Mouse (Mus musculus) stomach, postnatal 0 days (tissue): ENCODE data around the gene Nsun2. TPM values are rescaled to one million over a fixed set of nuclear protein-coding genes. Genes with fewer than 3 reads are reported as not detected.
A peak's percentile ranks its signal among the peaks of the same experiment; 100 is the strongest.
"Not testable (repeated sequence)": the region's sequence is repeated elsewhere in the genome, so short reads cannot be mapped to it uniquely, and the experiment has no call there.

Source experiments
- ATAC-seq: fragments of 200-750 bp; cut with Nextera tagmentation; 2 replicates; pipeline ENCODE4 v1.8.0; 2017; ENCODE audit not compliant: low FRiP score, low TSS enrichment
- DNase-seq: peaks from one replicate; pipeline ENCODE4 v3.0.0-alpha.2; 2016; ENCODE audit warnings: low spot score
- H3K27ac ChIP-seq: fragments of 300-500 bp; sonication (generic); replicated peaks from 2 replicates; pipeline ENCODE4 v1.5.1; 2014; ENCODE audit warnings: mild to moderate bottlenecking, control low read depth
- H3K27me3 ChIP-seq: fragments of 300-500 bp; sonication (generic); 2 replicates; pipeline ENCODE4 v1.6.1; 2014; ENCODE audit warnings: low read length; ENCODE audit not compliant: control insufficient read depth, insufficient read depth
- H3K36me3 ChIP-seq: fragments of 300-500 bp; sonication (generic); 2 replicates; pipeline ENCODE4 v1.6.1; 2014; ENCODE audit warnings: low read length, mixed read lengths; ENCODE audit not compliant: control insufficient read depth, insufficient read depth
- H3K4me1 ChIP-seq: fragments of 300-500 bp; sonication (generic); replicated peaks from 2 replicates; pipeline ENCODE4 v1.6.1; 2014; ENCODE audit warnings: antibody characterized with exemption; ENCODE audit not compliant: control insufficient read depth, insufficient read depth
- H3K4me2 ChIP-seq: fragments of 300-500 bp; sonication (generic); replicated peaks from 2 replicates; pipeline ENCODE4 v1.6.1; 2014; ENCODE audit warnings: low read depth, mild to moderate bottlenecking, control low read depth, moderate library complexity
- H3K4me3 ChIP-seq: fragments of 300-500 bp; sonication (generic); 2 replicates; pipeline ENCODE4 v1.5.1; 2014; ENCODE audit warnings: low read depth, low read length, control low read depth
- H3K9ac ChIP-seq: fragments of 300-500 bp; sonication (generic); 2 replicates; pipeline ENCODE4 v1.6.1; 2014; ENCODE audit warnings: mild to moderate bottlenecking, low read length, control low read depth, mixed read lengths
- H3K9me3 ChIP-seq: fragments of 300-500 bp; sonication (generic); 2 replicates; pipeline ENCODE4 v1.6.1; 2016; ENCODE audit warnings: low read length; ENCODE audit not compliant: control insufficient read depth
- CTCF ChIP-seq: IDR thresholded peaks from 2 replicates; pipeline ENCODE4 v1.5.1; 2016; ENCODE audit warnings: antibody characterized with exemption, low read depth, mild to moderate bottlenecking, moderate library complexity
- EP300 ChIP-seq: optimal IDR thresholded peaks from 2 replicates; pipeline ENCODE3; 2016; ENCODE audit warnings: antibody characterized with exemption
- WGBS: fragments of 180-500 bp; shearing (Covaris S2); extraction: QIAGEN DNeasy Blood & Tissue Kit; methylation state at CpG from one replicate; pipeline ENCODE4 v1.1.7; 2014; 5-methylcytosine and 5-hydroxymethylcytosine counted together
- polyA plus RNA-seq: library from polyadenylated mRNA; unstranded; fragments of >200 nt; fragmentation: Nextera tagmentation; extraction: Ambion mirVana; gene quantifications from 2 replicates; pipeline ENCODE4 v1.2.1, GENCODE M21; 2015

The Nsun2 gene
- polyA plus RNA-seq, 1 experiment from 2014 or later = 68.6 TPM

DNA sequence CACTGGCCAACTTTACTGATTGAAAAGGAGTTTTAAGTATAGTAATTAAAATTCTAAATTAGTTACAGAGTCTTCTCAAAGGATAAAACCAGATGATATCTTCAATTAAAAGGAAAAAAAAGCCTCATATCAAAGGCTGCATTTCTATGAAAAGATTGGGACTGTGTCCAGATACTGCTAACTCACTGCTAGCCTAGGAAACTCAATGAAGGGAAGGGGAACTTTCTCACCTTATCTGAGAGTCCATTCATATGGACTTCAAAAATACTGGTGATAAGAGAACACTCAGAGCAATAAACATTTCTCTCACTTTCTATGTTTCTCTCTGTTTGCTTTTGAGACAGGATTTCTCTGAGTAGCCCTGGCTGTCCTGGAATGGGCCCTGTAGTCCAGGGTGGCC, 31.0 kb downstream of the Nsun2 start:
- Histone ChIP-seq H3K4me1 (peaks cover 4% of the 10 kb centered on the region), H3K27me3 (no peaks in the 10 kb centered on the region), H3K4me3 (no peak overlapping the region), H3K9me3 (no peaks in the 10 kb centered on the region), H3K27ac (no peak overlapping the region), H3K9ac (no peak overlapping the region), H3K4me2 (no peak overlapping the region), H3K36me3 (no peaks in the 10 kb centered on the region)
- ATAC-seq = no peak
- DNase-seq = no peak
- TF ChIP-seq EP300 = no peak
- no peak for TF ChIP-seq CTCF

DNA sequence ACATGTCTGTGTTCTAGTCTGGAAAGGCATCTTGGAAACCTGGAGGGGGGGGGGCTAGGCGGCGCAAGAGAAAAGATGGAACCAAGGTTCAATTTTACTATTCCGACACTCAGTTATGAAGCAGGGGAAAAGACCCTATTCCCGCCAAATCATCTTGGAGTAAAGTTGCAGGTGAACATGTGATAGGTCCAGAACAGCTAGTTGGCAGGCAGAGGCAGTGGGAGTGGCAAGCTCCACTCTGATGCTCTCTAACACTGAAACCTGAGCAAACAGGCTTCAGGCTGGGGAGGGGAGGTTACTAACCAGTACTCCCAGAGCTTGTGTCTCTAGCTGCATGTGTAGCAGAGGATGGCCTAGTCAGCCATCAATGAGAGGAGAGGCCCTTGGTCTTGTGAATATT, 31.9 kb downstream of the Nsun2 start:
- 93% methylated on average over 4 of the region's 4 CpGs for WGBS
- ATAC-seq = not testable (repeated sequence)

DNA sequence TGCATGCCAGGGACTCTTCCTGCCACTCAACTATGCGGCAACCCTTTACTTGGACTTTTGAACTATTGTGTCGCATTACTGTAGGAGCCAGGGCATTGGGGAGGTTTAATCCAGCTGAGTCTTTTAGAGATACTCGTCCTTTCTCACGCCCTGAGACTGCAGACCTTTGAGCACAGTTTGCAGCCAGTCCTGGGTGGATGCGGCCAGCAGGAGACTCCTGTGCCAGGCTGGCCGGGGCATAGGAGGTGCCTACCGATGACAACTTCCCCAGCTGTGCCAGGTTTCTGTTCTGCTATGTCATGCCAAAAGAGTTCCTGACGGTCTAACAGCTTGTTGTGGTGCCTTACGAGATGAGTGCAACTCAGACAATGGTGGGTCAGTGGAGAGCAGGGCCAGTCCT, 35.7 kb downstream of the Nsun2 start:
- TF ChIP-seq EP300 (no peak), CTCF (no peak)
- no peak overlapping the region for H3K4me3 ChIP-seq
- WGBS = 81% methylated on average over 9 of the region's 9 CpGs
- no peaks in the 10 kb centered on the region for H3K4me1 ChIP-seq
- H3K27ac ChIP-seq = no peak overlapping the region
- H3K9me3 ChIP-seq = no peaks in the 10 kb centered on the region
- no peaks in the 10 kb centered on the region for H3K36me3 ChIP-seq
- H3K4me2 ChIP-seq = no peak overlapping the region
- peak; percentile 63 for ATAC-seq
- H3K27me3 ChIP-seq = no peaks in the 10 kb centered on the region
- H3K9ac ChIP-seq = no peak overlapping the region
- DNase-seq = no peak

More for the DNA sequence above, 31.9 kb downstream of the Nsun2 start:
- not testable (repeated sequence) for H3K4me1 ChIP-seq, H3K27ac ChIP-seq, H3K9ac ChIP-seq, H3K4me2 ChIP-seq, H3K36me3 ChIP-seq, H3K27me3 ChIP-seq, H3K4me3 ChIP-seq, H3K9me3 ChIP-seq, DNase-seq

DNA sequence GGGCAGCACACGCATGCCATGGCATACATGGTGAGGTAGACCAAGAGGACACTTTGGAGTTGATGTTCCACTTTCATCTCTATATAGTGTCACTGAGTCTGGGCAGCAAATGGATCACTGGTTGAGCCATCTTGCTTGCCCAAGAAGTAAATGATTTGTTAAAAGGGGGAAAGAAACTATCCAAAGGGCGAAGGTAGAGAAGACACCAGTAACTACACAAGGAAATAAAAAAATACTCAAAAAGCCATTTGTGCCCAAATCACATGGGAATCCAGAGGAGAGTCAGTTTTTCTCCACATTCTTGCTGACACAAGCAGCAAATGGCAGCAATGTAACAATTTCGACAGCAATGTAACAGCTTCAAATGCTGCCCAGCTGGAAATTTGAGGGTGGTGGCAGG, 39.0 kb downstream of the Nsun2 start:
- DNase-seq (no peak), ATAC-seq (no peak)
- Histone ChIP-seq H3K9me3 (no peaks in the 10 kb centered on the region), H3K9ac (no peak overlapping the region), H3K27ac (no peak overlapping the region), H3K4me3 (no peak overlapping the region), H3K4me2 (no peak overlapping the region), H3K27me3 (no peaks in the 10 kb centered on the region), H3K36me3 (no peaks in the 10 kb centered on the region), H3K4me1 (no peaks in the 10 kb centered on the region)
- WGBS = 90% methylated on average over 3 of the region's 3 CpGs
- TF ChIP-seq CTCF (no peak), EP300 (no peak)

GRCm38 (mm10) chr13:69576676-69577075, 43.1 kb downstream of the Nsun2 start:
- Histone ChIP-seq H3K27ac (no peak overlapping the region), H3K4me2 (no peak overlapping the region), H3K4me1 (no peaks in the 10 kb centered on the region), H3K36me3 (no peaks in the 10 kb centered on the region), H3K4me3 (no peak overlapping the region), H3K9ac (no peak overlapping the region), H3K27me3 (no peaks in the 10 kb centered on the region), H3K9me3 (no peaks in the 10 kb centered on the region)
- WGBS = 59% methylated on average over 11 of the region's 11 CpGs
- TF ChIP-seq EP300 (no peak), CTCF (no peak)
- ATAC-seq = no peak
- no peak for DNase-seq

DNA sequence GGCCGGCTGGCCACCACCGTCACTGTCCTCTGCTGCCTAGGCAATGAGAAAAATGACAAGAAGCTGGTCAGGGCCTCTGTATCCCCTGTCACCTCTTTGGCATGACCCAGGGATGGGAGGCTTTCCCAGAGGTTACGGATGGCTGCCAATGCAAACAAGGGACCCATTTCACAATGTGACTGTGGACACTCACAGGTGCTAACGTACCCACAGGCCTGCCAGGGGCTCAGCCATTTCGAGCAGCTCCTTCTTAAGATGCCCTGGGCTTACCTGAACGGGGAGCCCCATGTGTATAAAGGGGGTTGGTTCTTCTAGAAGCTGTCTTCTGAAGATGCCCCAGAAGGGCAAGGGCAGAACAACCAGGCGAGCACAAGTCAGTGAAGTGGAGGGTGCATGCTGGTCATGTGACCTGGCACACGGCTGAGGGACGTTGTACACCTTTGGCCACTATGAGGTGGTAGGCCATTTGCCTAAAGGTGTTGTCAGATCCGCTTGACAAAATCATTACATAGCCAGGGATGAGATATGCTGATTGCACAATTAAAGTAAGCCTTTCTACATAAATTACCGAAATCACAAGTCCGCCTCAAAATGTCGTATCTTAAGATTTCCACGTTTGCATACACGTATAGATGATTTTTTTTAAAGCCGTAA, 43.8 kb downstream of the Nsun2 start:
- TF ChIP-seq EP300 = no peak
- TF ChIP-seq CTCF = no peak
- H3K4me1 ChIP-seq = no peaks in the 10 kb centered on the region
- no peak overlapping the region for H3K4me3 ChIP-seq
- H3K9me3 ChIP-seq = no peaks in the 10 kb centered on the region
- 87% methylated on average over 16 of the region's 16 CpGs for WGBS
- no peak overlapping the region for H3K27ac ChIP-seq
- ATAC-seq = no peak
- no peaks in the 10 kb centered on the region for H3K36me3 ChIP-seq
- no peak overlapping the region for H3K4me2 ChIP-seq
- no peak overlapping the region for H3K9ac ChIP-seq
- no peak for DNase-seq
- H3K27me3 ChIP-seq = no peaks in the 10 kb centered on the region
